Mouse (Mus musculus) T-helper 17 cell (primary cell): ENCODE measurements around the gene Adam12.
"Not testable (repeated sequence)": the region's sequence is repeated elsewhere in the genome, so short reads cannot be mapped to it uniquely, and the experiment has no call there.

ENCODE experiments used
- in situ Hi-C, 2 experiments: fragments of 300-600 bp; cut with MboI, MseI; formaldehyde crosslinking; loops; 1 replicate in 1 of 2; 2 replicates in 1 of 2; pipeline ENCODE4 v1.15.1; 2025; ENCODE audit warnings: high pct_unique_total_duplicates in 2 of 2

Adam12 gene

DNA sequence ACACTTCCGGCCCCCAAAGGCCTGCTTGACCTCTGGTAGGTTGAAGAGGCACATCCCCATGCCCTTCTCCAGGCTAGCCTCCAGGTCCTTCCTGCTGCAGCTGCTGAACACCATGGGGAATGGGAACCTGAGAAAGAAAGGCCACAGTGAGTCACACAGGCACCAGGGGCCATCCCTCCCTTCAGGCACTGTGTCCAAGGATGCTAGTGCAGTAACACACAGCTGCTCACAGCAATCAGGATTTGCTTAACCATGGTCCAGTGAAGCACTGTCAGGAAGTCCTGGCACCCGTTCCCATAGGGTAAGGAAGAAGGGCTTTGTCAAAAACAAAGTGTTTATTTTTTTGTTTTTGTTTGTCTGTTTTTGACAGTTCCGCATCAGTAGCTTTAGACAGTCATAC lies 294.5 kb downstream of the Adam12 start:
- in situ Hi-C loops: no loop called here

DNA sequence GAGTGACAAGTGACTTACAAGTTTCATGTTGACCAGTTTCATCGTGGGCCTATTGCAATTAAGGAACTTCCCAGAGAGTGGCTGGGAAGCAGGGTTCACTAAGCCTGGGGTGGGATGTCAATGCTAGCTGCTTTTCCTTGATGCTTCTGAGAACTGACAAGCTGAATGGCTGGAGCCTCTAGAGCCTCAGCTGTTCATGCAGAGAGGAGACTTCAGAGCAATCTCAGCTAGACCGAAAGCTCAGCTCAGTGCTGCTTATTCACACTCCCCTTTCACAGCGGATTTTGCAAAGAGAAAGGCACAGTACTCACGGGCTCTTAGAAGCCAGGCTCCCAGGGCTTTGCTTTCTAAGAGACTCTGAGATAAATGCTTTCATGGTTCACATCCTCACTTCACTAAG lies 295.6 kb downstream of the Adam12 start:
- in situ Hi-C loops: no loop called here

DNA sequence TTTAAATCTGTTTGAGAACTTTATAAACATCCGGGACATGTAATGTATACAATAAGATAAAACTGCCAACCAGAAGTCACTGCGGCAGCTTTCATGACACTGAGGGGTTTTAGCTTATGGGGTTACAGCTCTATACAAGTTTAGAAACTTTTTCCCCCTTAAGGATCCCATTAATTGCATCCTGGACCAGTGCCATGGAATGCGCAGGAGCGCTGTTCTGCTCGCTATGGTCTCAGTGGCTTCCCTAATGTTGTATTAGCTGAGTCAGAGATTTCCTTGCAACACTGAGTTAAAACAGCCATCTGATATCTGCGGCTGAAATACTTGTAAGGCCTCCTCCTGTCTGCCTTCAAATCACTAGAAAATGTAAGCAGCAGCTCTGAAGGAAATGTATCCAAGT lies 298.6 kb downstream of the Adam12 start:
- in situ Hi-C loops: no loop called here

DNA sequence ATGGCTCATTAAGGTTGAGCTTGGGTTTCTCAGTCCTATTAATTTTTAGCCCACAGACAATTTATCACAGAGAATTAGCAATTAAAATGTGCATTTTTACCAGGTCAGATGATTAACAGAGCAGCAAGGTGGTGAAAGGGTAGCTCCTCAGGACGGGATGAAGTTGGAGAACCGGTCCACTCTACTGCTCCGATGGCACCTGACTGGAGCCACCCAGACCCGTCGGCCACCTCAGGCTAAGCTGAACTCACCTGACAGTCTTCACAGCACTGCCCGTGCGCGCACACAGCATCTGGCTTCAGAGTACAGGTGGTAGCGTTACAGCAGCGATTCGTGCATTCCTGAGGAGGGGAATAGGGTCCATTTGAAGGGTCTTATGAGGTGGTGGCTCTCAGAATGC lies 300.5 kb downstream of the Adam12 start:
- in situ Hi-C loops: no loop called here

DNA sequence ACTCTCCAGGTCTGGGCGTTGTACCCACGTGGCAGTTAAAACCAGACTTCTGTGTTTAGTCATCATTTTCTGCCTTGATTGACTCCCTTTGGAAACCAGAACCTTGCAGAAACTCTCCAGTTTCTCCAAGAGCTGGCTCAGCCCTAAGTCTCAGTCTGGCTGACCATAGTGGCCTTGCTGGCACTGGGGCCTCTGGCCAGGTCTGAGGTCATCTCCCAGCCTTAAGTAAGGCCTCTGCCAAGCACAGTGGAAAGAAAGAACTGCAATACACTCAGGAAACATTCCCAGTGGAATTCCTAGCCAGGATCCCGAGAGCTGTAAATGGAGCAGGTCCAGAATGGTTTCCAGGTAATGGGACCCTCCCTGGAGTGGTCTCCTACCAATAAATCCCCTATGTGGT lies 303.0 kb downstream of the Adam12 start:
- in situ Hi-C loops: no loop called here

DNA sequence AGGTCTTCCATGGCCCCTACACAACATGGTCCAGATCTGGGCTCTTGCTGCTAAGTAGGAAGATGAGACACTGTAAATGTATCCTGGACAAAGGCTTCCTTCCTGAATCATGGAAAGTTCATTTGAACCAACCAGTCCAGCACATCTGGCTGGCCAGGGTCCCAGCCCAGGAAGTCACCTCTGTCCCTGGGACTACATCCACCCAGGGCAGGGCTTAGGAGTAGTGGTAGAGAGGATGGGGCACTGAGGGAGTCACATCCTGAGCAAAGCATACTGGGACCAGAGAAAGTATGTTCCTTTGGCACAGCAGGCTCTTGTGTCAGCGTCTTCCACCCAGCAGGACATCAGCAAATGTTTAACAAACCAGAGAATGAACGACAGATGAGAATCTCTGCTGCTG lies 306.2 kb downstream of the Adam12 start:
- in situ Hi-C loops: no loop called here

DNA sequence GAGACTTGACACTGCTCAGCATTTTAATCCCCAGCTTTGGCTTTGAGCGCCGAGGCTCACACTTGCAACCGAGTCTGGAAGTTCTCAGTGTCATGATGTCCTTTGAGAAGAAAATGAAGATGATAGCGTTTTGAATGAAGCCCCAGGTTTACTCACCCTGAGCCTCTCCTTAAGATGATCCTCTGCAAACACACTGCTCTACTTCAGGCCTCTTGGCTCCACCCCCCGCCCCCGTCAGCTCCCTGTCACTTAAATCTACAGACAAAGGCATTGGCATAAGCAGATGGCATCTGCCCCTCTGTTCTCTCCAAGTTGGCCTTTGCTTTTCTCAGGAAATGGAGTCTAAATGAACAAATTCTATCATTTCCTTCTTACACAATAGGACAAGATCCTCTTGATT lies 308.0 kb downstream of the Adam12 start:
- in situ Hi-C loops: no loop called here

DNA sequence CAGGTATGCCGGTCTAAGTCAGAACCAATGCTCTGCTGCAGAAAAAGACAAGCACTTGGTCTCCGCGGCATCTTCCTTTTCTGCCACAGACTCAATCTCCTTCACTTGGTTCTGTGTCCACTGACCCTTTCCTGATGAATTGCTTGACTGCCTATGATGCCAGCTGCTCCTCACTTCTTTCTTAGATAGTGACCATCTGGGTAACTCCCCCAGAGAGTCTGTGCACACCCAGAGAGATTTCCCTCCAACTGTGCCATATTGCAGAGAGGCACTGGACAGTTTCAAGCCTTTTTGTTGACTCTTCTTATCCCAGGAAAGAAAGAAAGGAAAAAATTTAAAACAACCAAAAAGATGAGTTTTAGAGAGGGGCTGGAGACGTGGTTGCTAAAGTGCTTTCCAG lies 310.7 kb downstream of the Adam12 start:
- in situ Hi-C loops: no loop called here

DNA sequence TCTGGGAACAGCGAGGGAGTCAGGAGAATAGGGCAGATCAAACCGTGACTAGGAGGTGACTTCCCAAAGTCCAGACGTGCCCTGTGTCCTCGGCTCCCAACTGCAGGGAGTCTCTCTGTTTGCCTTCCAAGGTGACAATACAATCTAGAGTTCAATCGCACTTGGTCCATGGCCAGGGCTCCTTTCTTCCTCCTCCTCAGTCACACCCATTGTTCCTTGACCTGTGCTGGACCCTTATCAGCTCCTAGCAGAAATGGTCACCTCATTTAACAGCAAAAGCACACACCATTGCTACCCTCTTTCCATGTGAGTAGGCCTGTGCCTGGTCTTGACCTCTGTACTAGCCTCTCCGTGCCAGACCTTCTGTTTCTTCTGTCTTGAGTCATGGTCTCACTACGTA lies 311.2 kb downstream of the Adam12 start:
- in situ Hi-C loops: no loop called here

DNA sequence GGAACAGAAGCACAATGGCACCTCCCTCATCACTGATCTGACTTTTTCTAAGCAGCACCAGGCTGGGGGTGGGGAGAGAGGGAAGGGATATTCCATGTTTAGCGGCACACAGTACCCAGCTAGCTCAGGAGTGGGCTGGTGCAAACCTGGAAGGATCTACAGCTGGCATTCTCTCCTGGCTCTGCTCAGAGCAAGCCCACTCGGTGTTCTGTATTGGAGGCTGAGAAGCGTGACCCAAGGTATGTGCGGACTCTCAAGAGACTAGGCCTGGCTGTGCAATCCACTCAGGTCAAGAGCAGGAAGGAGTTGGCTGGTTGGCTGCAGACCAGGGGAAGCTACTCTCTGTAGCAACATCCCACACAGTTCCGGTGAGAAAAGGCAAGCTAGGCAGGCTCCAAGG lies 312.0 kb downstream of the Adam12 start:
- in situ Hi-C loops: no loop called here

DNA sequence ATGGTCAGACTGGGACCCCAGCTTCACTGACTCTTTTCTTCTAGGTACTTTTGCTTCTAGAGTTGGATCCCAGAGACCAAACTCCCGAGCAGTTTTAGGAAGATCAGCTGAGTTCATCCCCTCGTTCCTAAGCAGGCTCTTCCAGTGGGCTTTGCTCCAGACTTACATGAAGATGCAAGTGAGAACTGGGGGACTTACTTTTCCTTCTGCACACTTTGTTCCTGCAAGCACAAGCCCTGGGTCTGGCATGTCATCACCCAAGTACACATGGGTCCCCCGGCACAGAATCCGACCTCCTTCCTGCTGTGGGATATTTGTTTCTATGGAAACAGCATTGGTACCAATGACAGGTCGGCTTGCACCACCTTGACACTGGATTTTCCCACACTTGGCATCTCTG lies 312.6 kb downstream of the Adam12 start:
- in situ Hi-C loops: no loop called here

DNA sequence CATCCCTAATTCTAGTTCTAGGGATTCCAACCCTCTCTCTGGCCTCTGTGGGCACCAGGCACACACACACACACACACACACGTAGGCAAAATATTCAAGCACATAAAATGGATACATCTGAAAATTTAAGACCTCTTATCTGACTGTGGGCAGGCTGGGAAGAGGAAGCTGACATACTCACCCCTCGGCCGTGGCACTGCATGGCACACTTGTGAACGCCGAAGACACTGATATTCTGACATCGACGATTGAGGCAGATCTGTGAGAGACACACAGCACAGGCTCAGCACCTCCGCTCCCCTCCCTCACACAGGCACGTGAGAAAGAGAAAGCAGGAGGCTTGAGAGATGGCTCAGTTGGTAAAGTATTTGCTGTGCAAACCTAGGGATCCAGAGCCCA lies 315.7 kb downstream of the Adam12 start:
- in situ Hi-C loops: no loop called here

DNA sequence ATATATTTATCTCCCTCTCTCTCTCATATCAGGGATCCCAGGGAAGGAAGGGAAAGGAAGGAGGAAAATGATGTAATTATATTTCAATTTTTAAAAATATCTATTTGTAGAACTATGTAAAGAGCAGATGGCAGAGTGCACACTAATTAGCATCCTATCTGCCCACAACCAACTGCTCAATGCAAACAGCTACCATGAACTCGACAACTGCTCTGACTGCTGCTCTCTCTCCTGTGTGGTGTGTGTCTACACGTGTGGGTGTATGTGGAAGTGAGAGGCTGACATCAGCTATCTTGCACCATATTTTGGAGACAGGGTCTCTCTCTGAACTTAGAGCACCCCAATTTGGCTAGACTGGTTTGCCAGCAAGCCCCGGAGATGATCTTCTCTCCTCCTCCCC lies 320.1 kb downstream of the Adam12 start:
- in situ Hi-C loops: no loop called here

DNA sequence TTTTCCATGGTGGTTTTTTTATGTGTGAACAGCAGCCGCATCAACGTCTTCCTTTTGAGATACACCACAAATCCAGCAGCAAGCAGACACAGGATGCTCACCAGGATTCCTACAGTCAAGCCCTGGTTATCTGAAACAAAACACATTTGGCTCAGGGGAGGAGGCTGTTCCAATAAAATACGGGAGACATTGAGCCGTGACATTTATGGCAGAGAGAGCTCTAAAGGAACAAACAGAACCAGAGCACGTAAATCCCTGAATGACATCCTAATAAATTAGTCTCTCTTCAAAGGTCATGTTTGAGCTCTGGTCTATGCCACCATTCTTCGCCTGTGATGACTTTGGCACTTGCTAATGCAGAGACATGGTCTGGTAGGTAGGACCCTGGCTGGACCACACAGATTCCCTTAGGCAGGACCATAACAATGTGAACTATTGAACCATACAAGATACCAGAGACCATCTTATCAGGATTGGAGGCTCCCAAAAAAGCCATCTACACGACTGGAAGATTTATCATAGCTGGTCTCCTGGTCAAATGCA lies 322.0 kb downstream of the Adam12 start:
- in situ Hi-C loops: no loop called here

DNA sequence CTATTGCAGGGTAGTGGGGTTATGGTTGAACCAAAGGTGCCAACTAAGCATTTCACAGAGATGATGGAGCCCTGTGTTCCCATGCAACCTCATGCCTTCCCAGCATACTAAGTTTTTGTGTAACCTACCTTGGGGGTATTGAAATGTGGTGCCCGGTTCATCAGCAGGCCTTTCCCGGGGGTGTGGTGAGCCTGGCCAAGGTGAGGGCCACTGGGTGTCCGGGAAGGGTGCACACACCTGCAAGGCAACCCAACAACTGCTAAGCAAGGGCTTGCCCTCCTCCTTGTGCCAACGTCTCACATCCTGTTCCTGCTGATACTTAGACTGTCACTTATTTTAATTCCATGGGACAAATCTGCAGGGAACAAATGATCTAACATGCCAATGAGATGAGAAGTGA lies 323.0 kb downstream of the Adam12 start:
- in situ Hi-C loops: no loop called here

DNA sequence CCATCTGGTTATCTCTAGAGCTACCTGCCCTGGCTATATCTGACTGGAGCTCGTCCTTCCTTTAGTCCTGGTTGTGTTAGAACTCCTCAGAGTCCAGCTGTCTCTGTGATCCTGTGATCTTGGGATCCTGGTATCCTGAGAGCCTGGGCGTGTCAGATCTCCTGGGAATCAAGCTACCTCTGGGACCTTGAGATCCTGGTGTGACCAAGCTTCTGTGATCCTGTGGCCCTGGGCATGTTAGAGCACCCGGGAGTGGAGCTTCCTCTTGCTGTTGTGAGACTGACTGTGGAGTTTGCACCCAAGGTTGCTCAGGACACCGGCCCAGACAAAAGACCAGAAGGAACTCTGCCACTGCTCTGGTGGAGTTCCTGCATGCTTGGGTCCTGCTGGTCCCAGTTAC lies 332.6 kb downstream of the Adam12 start:
- in situ Hi-C loops: no loop called here

DNA sequence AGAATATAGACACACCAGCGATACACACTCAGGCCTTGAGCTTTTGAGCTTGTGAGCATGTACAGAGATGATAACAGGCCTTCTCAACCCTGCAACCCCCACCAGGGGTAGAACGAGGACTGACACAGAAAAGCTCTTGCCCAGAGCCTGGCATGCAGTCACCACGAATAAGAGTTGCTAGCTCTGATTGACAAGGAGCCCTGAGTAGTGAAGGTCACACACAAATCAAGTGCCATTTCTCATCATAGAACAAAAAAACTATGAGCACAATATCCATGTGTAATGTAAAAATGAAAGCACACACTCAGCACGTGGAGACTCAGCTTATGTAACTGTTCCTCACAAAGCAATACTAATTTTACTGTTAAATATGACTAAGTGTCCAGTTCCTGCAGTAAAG lies 340.1 kb downstream of the Adam12 start:
- in situ Hi-C loops: no loop called here

DNA sequence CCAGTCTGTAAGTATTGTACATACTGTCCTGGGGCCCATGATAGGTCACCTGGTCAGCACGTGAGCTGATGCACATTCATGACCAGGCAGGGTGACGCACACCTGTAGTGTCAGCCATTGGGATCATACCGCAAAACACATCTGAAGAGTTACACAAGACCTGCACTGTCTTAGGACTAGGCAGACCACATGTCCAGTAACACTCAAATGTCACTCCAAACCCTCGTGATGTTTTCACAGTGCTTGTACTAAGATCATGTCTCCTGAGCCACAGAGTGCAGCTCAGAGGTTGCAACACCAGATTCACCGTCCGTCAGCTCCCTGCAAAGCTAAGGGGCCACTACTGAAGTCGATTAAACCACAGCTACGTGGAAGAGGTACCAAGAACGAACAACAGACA lies 340.6 kb downstream of the Adam12 start:
- in situ Hi-C loops: no loop called here

DNA sequence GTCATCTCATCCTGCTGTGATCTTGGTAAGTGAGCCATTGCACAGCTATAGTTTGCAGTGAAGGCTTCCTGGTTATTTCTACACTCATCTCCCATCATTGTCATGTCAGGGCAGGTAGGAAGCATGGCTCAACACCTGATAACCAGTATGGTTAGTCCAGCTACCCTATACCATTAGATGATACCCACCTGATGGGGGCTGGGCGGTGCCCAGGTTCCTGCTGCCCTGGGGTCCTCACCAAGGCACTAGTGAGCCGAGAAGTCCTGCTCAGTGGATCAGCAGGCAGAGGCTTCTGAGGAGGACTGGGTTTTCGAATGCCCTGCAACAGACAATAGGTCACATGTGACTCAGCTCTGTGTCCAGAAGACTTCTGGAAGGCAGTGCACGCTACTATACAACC lies 342.0 kb downstream of the Adam12 start:
- in situ Hi-C loops: no loop called here

DNA sequence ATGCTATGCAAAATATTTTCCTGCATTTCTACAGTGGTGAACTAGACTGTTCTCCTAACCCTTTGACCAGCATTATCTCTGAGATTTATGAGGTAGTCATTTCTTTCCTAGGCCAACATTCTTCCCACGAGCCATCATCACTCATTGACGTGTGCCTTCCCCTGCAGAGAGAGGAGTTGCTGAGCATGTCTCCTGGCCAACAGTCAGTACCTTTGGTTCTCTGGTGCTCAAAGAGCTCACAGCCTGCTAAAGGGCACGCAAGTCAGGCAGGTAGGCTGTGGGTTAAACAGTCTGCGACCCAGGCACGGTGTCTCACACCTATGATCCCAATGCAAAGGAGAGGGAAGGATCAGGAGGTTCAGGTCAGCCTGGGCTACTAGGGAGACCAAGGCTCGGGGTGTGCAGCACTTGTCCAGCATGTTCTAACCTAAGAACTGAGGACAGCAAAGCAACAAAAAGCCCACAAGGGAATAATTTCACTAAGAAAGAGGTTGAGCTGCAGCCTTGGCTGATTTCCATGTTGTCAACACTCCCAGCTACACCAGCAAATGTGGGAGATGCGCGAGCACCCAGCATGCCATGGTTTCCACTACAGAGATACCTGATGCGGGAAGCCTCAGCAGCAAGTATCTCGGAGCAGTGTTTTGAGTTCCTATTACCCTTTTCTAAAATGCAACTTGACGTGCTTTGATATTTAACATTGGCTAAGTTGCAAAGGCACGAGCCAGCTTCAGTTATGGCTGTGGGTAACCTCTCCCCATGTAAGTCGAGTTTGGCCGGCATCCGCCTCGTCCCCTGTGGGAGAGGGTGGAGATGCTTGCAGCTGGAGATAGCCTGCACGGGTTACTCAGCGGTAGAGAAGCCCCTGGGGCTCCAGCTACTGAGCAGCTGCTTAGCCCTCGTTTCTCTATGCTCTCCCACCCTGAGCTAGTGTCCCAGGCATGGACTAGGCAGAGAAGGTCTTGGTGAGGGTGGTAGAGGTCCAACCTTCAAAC lies 342.7 kb downstream of the Adam12 start:
- in situ Hi-C loops: no loop called here

DNA sequence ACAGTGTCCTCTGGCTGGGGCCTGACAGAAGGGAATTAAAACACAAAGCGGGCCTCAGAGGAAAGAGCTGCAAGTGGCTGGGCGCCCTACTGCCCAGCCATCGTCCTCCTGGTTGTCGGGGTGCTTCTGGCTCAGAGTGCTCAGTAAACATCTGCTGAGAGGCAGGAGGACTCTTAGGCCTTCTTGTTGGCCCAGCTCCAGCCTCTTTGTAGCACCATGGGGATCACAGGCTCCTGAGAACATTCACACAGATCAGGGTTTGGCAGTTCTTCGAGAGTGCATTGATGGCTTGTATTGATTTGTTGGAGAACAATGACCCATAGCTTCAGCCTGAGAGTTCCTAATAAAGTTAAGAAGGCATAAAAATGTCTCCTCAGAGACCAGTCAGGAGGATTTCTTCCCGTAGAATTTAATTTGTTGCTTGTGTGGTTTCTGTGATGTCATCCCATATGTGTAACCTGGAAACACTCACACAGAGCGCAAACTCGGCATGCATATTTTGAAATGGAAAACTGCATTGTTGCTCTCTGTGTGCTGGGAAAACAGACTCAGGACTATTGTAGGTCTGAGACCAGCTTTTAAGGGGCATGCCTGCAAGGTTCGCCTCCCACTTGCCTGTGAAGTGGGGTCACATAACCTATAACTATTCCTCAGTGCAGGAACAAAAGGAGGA lies 347.1 kb downstream of the Adam12 start:
- in situ Hi-C loops: not testable (repeated sequence)

DNA sequence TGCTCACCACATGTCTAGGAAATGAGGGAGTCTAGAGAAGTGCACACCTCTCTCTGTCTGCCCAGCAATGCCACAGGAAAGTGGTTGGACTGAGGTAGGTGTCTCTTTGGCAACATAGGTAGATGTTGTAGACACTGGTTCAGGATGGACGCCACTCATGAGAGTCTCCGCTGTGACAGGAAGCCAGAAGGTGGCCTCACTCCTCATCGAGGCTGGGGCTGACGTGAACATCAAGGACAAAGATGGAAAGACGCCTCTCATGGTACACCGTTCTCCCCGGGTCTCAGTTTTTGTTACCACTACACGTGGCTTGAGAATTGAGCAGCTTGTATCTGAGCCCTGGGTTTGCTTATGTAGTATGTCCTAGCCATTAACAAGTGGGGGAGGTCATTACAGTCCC lies 352.2 kb downstream of the Adam12 start:
- in situ Hi-C loops: no loop called here
